Mouse (Mus musculus) lung, postnatal 0 days (tissue): ENCODE results near the gene Gm19345. TPM values are rescaled to one million over a fixed set of nuclear protein-coding genes. Genes with fewer than 3 reads are reported as not detected.

ENCODE experiments used
- ATAC-seq: fragments of 200-750 bp; cut with Nextera tagmentation; 2 replicates; pipeline ENCODE4 v1.8.0; 2017; ENCODE audit warnings: moderate library complexity
- DNase-seq: peaks from one replicate; pipeline ENCODE4 v3.0.0-alpha.2; 2016; ENCODE audit warnings: low spot score
- H3K27ac ChIP-seq: fragments of 300-500 bp; sonication (generic); 2 replicates; pipeline ENCODE4 v1.5.1; 2014; ENCODE audit warnings: antibody characterized with exemption, mild to moderate bottlenecking, low read length, mixed read lengths
- H3K27me3 ChIP-seq: fragments of 300-500 bp; sonication (generic); replicated peaks from 2 replicates; pipeline ENCODE4 v1.6.1; 2014; ENCODE audit warnings: low read length, mixed read lengths; ENCODE audit not compliant: insufficient read depth
- H3K36me3 ChIP-seq: fragments of 300-500 bp; sonication (generic); 2 replicates; pipeline ENCODE4 v1.6.1; 2014; ENCODE audit warnings: low read length, mixed read lengths; ENCODE audit not compliant: insufficient read depth
- H3K4me1 ChIP-seq: fragments of 300-500 bp; sonication (generic); 2 replicates; pipeline ENCODE4 v1.6.1; 2014; ENCODE audit warnings: antibody characterized with exemption, low read depth, low read length, mixed read lengths; ENCODE audit not compliant: insufficient read depth
- H3K4me2 ChIP-seq: fragments of 300-500 bp; sonication (generic); replicated peaks from 2 replicates; pipeline ENCODE4 v1.6.1; 2014; ENCODE audit warnings: low read depth, mild to moderate bottlenecking, low read length, moderate library complexity, mixed read lengths
- H3K4me3 ChIP-seq: fragments of 300-500 bp; sonication (generic); 2 replicates; pipeline ENCODE4 v1.5.1; 2014; ENCODE audit warnings: low read depth, low read length
- H3K9ac ChIP-seq: fragments of 300-500 bp; sonication (generic); replicated peaks from 2 replicates; pipeline ENCODE4 v1.6.1; 2014; ENCODE audit warnings: low read depth, mild to moderate bottlenecking
- H3K9me3 ChIP-seq: fragments of 300-500 bp; sonication (generic); 2 replicates; pipeline ENCODE4 v1.6.1; 2016; ENCODE audit warnings: low read length, mixed read lengths
- CTCF ChIP-seq: IDR thresholded peaks from 2 replicates; pipeline ENCODE4 v1.5.1; 2016; ENCODE audit warnings: antibody characterized with exemption, mild to moderate bottlenecking
- EP300 ChIP-seq: IDR thresholded peaks from 2 replicates; pipeline ENCODE4 v1.6.1; 2016; ENCODE audit warnings: antibody characterized with exemption, mild to moderate bottlenecking, control low read depth
- WGBS: fragments of 180-500 bp; shearing (Covaris S2); extraction: QIAGEN DNeasy Blood & Tissue Kit; methylation state at CpG from one replicate; pipeline ENCODE4 v1.1.7; 2014; 5-methylcytosine and 5-hydroxymethylcytosine counted together
- polyA plus RNA-seq: library from polyadenylated mRNA; unstranded; fragments of >200 nt; fragmentation: Nextera tagmentation; extraction: Ambion mirVana; gene quantifications from 2 replicates; pipeline ENCODE4 v1.2.1, GENCODE M21; 2015

Gm19345 gene
- polyA plus RNA-seq, 1 experiment from 2014 or later = 0.12 TPM

DNA sequence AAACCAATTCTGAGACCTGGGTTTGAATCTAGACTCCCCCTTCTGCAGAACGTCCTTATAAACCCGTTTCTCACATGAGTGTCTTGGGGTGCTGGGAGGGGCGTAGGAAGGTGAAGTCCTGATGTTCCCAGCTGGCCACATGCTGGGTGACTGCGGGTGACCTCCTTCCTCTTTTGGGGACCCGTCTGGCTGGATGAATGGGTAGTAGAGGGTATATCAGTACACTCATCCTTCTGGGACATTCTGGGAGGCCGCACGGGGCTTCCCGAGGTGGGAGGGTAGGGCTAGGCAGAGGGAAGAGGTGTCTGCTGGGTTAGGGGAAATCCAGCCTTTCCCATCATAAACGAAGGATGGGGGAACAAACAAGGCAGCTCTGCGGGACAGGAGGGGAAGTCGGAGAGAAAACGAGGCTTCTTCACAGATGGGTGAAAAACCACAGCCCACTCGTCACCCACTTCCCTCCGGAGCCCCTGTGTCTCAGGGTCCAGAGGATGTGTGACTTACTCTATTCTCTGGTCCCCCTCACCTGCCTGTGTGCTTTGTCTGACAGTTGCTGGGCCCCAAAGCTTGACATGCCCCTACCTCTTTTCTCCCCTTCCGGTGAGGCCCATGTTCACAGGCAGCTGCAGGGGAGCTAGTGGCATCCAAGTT is 7.2 kb upstream of the Gm19345 start:
- Histone ChIP-seq H3K4me3 (no peak overlapping the region), H3K4me2 (no peak overlapping the region), H3K9me3 (no peaks in the 10 kb centered on the region), H3K27me3 (no peaks in the 10 kb centered on the region), H3K27ac (no peak overlapping the region), H3K9ac (no peak overlapping the region), H3K4me1 (no peaks in the 10 kb centered on the region; the same call in 1 of the 2 replicates), H3K36me3 (no peaks in the 10 kb centered on the region)
- DNase-seq (no peak), ATAC-seq (no peak)
- TF ChIP-seq EP300 (no peak), CTCF (no peak)
- WGBS = 64% methylated on average over 15 of the region's 15 CpGs

- Histone ChIP-seq H3K4me2 (no peak overlapping the region), H3K9me3 (no peaks in the 10 kb centered on the region), H3K4me3 (no peak overlapping the region), H3K27ac (no peak overlapping the region), H3K9ac (no peak overlapping the region), H3K27me3 (no peaks in the 10 kb centered on the region), H3K36me3 (no peaks in the 10 kb centered on the region), H3K4me1 (no peaks in the 10 kb centered on the region)
- ATAC-seq = no peak
- WGBS = 85% methylated on average over 20 of the region's 20 CpGs
- DNase-seq = no peak
- TF ChIP-seq CTCF (no peak), EP300 (no peak)
Measured at GRCm38 (mm10) chr7:19853526-19853925, 1.7 kb downstream of the Gm19345 start.

DNA sequence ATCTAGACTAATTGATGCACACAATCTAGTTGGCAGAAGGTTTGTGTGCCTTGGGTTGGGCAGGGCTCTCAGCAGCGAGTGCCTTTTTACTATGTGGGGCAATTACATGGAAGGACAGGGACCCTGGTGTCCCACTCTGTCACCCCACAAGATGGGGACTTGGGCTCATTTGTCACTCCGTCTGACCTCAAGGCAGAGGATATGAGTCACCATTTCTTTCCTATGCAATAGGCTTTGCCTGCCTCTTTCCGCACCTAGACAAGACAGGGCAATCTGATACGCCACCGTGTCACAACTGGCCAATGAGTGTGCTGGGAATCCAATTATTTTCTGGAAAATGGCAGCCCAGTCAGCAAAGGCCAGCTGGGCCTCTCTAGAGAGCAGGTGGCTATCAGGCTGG is 3.9 kb downstream of the Gm19345 start:
- Histone ChIP-seq H3K36me3 (no peaks in the 10 kb centered on the region), H3K27ac (no peak overlapping the region), H3K9ac (no peak overlapping the region), H3K27me3 (no peaks in the 10 kb centered on the region), H3K4me2 (no peak overlapping the region), H3K4me1 (no peaks in the 10 kb centered on the region), H3K9me3 (no peaks in the 10 kb centered on the region), H3K4me3 (no peak overlapping the region)
- WGBS = 65% methylated on average over 5 of the region's 5 CpGs
- no peak for ATAC-seq
- TF ChIP-seq EP300 (no peak), CTCF (no peak)
- DNase-seq = no peak

- Histone ChIP-seq H3K27me3 (no peaks in the 10 kb centered on the region), H3K27ac (no peak overlapping the region), H3K9me3 (no peaks in the 10 kb centered on the region), H3K4me2 (no peak overlapping the region), H3K4me3 (no peak overlapping the region), H3K9ac (no peak overlapping the region), H3K36me3 (no peaks in the 10 kb centered on the region), H3K4me1 (no peaks in the 10 kb centered on the region)
- DNase-seq = no peak
- 81% methylated on average over 6 of the region's 6 CpGs for WGBS
- no peak for TF ChIP-seq CTCF
- TF ChIP-seq EP300 = no peak
- no peak for ATAC-seq
Measured at GRCm38 (mm10) chr7:19856283-19856682, 4.5 kb downstream of the Gm19345 start.

DNA sequence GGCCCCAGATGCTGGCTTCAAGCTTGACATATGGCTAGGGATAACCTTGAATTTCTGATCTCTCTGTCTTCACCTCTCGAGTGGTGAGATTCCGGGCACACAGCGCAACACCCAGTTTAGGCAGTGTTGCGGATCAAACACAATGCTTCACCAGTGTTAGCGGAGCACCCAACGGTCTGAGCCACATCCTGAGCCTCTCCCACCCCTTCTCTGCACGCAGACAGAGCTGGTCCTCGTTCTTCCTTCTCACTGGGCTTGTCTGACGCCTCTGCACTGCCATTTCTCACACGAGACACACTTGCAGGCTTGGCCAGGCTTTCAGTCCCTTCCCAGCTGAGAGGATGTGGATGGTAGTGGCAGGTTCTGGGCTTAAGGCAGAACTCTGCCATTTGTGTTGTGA is 7.9 kb downstream of the Gm19345 start:
- Histone ChIP-seq H3K4me3 (no peak overlapping the region), H3K9me3 (no peaks in the 10 kb centered on the region), H3K4me1 (no peaks in the 10 kb centered on the region), H3K27ac (no peak overlapping the region), H3K9ac (no peak overlapping the region), H3K4me2 (no peak overlapping the region), H3K27me3 (no peaks in the 10 kb centered on the region), H3K36me3 (no peaks in the 10 kb centered on the region)
- ATAC-seq (no peak), DNase-seq (no peak)
- 54% methylated on average over 10 of the region's 10 CpGs for WGBS
- TF ChIP-seq EP300 = no peak
- TF ChIP-seq CTCF = no peak

DNA sequence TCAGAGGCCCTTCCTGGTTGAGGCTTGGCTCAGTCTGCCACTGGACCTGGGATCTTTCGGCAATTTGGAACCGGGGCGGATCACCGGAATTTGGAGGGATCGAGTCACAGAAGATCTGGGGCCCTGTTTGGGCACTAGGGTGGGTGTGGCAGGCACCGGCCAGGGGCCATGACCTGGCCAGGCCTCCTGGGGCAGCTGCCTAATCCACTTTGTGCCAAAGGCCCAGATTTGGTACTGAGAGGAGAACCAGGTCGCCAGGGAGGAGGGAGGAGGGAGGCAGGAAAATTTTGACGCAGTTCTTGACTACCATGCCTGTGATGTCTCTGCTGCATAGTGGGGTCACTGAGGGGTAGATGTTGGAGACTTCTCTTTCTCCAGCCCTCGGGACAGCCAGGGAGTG is 9.4 kb downstream of the Gm19345 start, which contains the start of gene Ceacam16:
TSS of gene Ceacam16 (minus strand) at position 101 of the 400 bp plus-strand sequence.
- TF ChIP-seq CTCF = no peak
- TF ChIP-seq EP300 = no peak
- H3K4me3 ChIP-seq = no peak within 1 kb of the TSS
- DNase-seq (no peak), ATAC-seq (no peak)
- no peak within 1 kb of the TSS for H3K9ac ChIP-seq
- 73% methylated on average over 9 of the region's 9 CpGs for WGBS
- no peaks in the 10 kb centered on the region for H3K4me1 ChIP-seq
- no peaks in the 10 kb centered on the region for H3K9me3 ChIP-seq
- H3K36me3 ChIP-seq = no peaks in the 10 kb centered on the region
- H3K27ac ChIP-seq = no peak within 1 kb of the TSS
- H3K27me3 ChIP-seq = no peaks in the 10 kb centered on the region
- no peak within 1 kb of the TSS for H3K4me2 ChIP-seq
